In the genomic region with DNA sequence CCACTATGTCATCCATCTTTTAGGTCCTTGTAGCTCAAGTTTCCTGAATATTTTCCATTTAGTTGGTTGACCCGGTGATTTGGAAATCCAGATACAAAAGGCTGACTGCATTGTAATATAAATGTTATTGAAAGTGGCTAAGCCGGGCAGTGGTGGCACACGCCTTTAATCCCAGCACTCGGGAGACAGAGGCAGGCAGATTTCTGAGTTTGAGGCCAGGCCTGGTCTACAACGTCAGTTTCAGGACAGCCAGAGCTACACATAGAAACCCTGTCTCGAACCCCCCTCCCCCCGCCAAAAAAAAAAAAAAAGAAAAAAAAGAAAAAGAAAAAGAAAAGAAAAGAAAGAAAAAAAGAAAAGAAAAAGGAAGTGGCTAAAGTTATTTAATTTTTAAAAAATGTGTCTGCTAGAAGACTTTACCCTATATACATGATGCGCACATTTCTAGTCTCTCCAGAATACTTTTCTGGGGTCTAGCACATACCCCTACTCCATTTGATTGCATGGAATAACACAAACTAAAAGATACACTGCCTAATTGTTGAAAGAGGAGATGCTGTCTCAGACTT, we compare ENCODE assay signal across 8 mouse cellular contexts. TPM values are rescaled to one million over a fixed set of nuclear protein-coding genes. Genes with fewer than 3 reads are reported as not detected.
DNase-seq lines count a peak whose midpoint lies in the region; ATAC-seq and TF ChIP-seq lines count a peak whose summit lies in the region.

No protein-coding gene starts in this region.

- no peaks in the 10 kb centered on the region for H3K27me3 ChIP-seq in kidney, postnatal 0 days (ENCODE audit: insufficient read depth, low read length)
- H3K27me3 ChIP-seq in hindbrain, embryonic 16.5 days (replicated peaks; ENCODE audit: control insufficient read depth, insufficient read depth, low read length): no peaks in the 10 kb centered on the region
- H3K27me3 ChIP-seq in midbrain, embryonic 16.5 days (ENCODE audit: control insufficient read depth, insufficient read depth, low read depth, low read length): no peaks in the 10 kb centered on the region

- TF ChIP-seq POLR2A in cortical plate, adult 2 months (IDR thresholded peaks at IDR 0.05; ENCODE audit: extremely low read depth, insufficient read depth, low read length): no peak

- no peak for DNase-seq in kidney, postnatal 0 days (ENCODE audit: low spot score)
- no peak for DNase-seq in kidney, postnatal 10 days
- DNase-seq in right cerebral cortex, postnatal 25 days: no peak
- no peak for DNase-seq in cerebellum, postnatal 10 days

- H3K9me3 ChIP-seq in kidney, postnatal 0 days (replicated peaks; ENCODE audit: low read length): no peaks in the 10 kb centered on the region
- H3K9me3 ChIP-seq in hindbrain, embryonic 16.5 days (ENCODE audit: control insufficient read depth, low read length): no peaks in the 10 kb centered on the region
- no peaks in the 10 kb centered on the region for H3K9me3 ChIP-seq in midbrain, embryonic 16.5 days (replicated peaks; ENCODE audit: control insufficient read depth, low read length, poor library complexity, severe bottlenecking)

- TF ChIP-seq CTCF in kidney, postnatal 0 days (IDR thresholded peaks at IDR 0.05; ENCODE audit: low read depth): no peak
- no peak for TF ChIP-seq CTCF in cortical plate, adult 2 months (IDR thresholded peaks at IDR 0.05; ENCODE audit: extremely low read depth, insufficient read depth, low read length)

- H3K4me2 ChIP-seq in kidney, postnatal 0 days (ENCODE audit: low read length): peak overlapping the region; percentile 76
- peak overlapping the region; percentile 98 for H3K4me2 ChIP-seq in hindbrain, embryonic 16.5 days (ENCODE audit: low read length)
- peak overlapping the region; percentile 76 for H3K4me2 ChIP-seq in midbrain, embryonic 16.5 days (ENCODE audit: low read length)

- H3K4me1 ChIP-seq in kidney, postnatal 0 days (replicated peaks; ENCODE audit: insufficient read depth, low read length): peaks cover 4% of the 10 kb centered on the region
- H3K4me1 ChIP-seq in cortical plate, adult 2 months (ENCODE audit: control insufficient read depth, insufficient read depth, low read length): no peaks in the 10 kb centered on the region; the same call in 1 of the 2 replicates
- H3K4me1 ChIP-seq in hindbrain, embryonic 16.5 days (ENCODE audit: control insufficient read depth, insufficient read depth, low read depth, low read length): peaks cover 15% of the 10 kb centered on the region
- H3K4me1 ChIP-seq in midbrain, embryonic 16.5 days (ENCODE audit: control insufficient read depth, insufficient read depth, low read length): peaks cover 16% of the 10 kb centered on the region

- WGBS in kidney, postnatal 0 days: 84% methylated on average over 8 of the region's 8 CpGs
- 84% methylated on average over 8 of the region's 8 CpGs for WGBS in hindbrain, embryonic 16.5 days
- WGBS in midbrain, embryonic 16.5 days: 79% methylated on average over 8 of the region's 8 CpGs

- peak overlapping the region; percentile 77 for H3K27ac ChIP-seq in kidney, postnatal 0 days
- peak overlapping the region; percentile 66 for H3K27ac ChIP-seq in cortical plate, adult 2 months (ENCODE audit: insufficient read depth, low read length)
- H3K27ac ChIP-seq in hindbrain, embryonic 16.5 days (ENCODE audit: low read depth, low read length): peak overlapping the region; percentile 83
- H3K27ac ChIP-seq in midbrain, embryonic 16.5 days (ENCODE audit: low read length): peak overlapping the region; percentile 88

- H3K4me3 ChIP-seq in kidney, postnatal 0 days (replicated peaks; ENCODE audit: low read depth, low read length): peak overlapping the region; percentile 93
- peak overlapping the region; percentile 85 for H3K4me3 ChIP-seq in cortical plate, adult 2 months (ENCODE audit: insufficient read depth, low read length)
- peak overlapping the region; percentile 59 for H3K4me3 ChIP-seq in hindbrain, embryonic 16.5 days (ENCODE audit: low read length)
- H3K4me3 ChIP-seq in midbrain, embryonic 16.5 days (ENCODE audit: low read depth, low read length): peak overlapping the region; percentile 83

- no peak for ATAC-seq in kidney, postnatal 0 days (replicated peaks; ENCODE audit: low FRiP score, low read depth)
- ATAC-seq in hindbrain, embryonic 16.5 days: 0 out of 2 replicates have a peak, but pooled peaks have one; percentile 11
- ATAC-seq in midbrain, embryonic 16.5 days: 0 out of 2 replicates have a peak, but pooled peaks have one; percentile 44
- ATAC-seq in CD4-positive, CD25-positive, alpha-beta regulatory T cell, adult 4 months: no peak

- peaks cover 14% of the 10 kb centered on the region for H3K36me3 ChIP-seq in kidney, postnatal 0 days (ENCODE audit: insufficient read depth, low read length)
- peaks cover 5% of the 10 kb centered on the region; the same call in 1 of the 2 replicates for H3K36me3 ChIP-seq in hindbrain, embryonic 16.5 days (ENCODE audit: control insufficient read depth, insufficient read depth, low read length)
- peaks cover 8% of the 10 kb centered on the region for H3K36me3 ChIP-seq in midbrain, embryonic 16.5 days (ENCODE audit: control insufficient read depth, insufficient read depth, low read length)

- peak overlapping the region; percentile 86; the same call in 1 of the 2 replicates for H3K9ac ChIP-seq in kidney, postnatal 0 days (ENCODE audit: low read depth, low read length)
- H3K9ac ChIP-seq in hindbrain, embryonic 16.5 days (ENCODE audit: low read depth, low read length): peak overlapping the region; percentile 73
- H3K9ac ChIP-seq in midbrain, embryonic 16.5 days (ENCODE audit: low read depth, low read length): peak overlapping the region; percentile 88

RNA-seq across cellular contexts. Expression of gene Psme3, which starts 0.8 kb away (rescaled TPM):
- polyA plus RNA-seq in kidney, postnatal 0 days (2015; fragmentation: Nextera tagmentation; extraction: Ambion mirVana): 102 and 104 TPM in 2 replicates
- 99.9 and 107 TPM in 2 replicates for polyA plus RNA-seq in cortical plate, adult 2 months (2012; rRNA removed)
- 106 and 117 TPM in 2 replicates for polyA plus RNA-seq in hindbrain, embryonic 16.5 days (2015; fragmentation: Nextera tagmentation; extraction: Ambion mirVana)
- 107 and 121 TPM in 2 replicates for polyA plus RNA-seq in midbrain, embryonic 16.5 days (2015; fragmentation: Nextera tagmentation; extraction: Ambion mirVana)
- polyA plus RNA-seq in CD4-positive, CD25-positive, alpha-beta regulatory T cell, adult 4 months (2017; shearing (Covaris generic)): 10 to 100 TPM; 29.8 to 30.0 TPM

RNA-seq across cellular contexts. Expression of gene Aoc2, which starts 9.7 kb away (rescaled TPM):
- 0.37 and 0.58 TPM in 2 replicates for polyA plus RNA-seq in kidney, postnatal 0 days (2015; fragmentation: Nextera tagmentation; extraction: Ambion mirVana)
- polyA plus RNA-seq in cortical plate, adult 2 months (2012; rRNA removed): 3.7 and 4.0 TPM in 2 replicates
- polyA plus RNA-seq in hindbrain, embryonic 16.5 days (2015; fragmentation: Nextera tagmentation; extraction: Ambion mirVana): 0.93 and 2.1 TPM in 2 replicates
- 2.0 and 2.2 TPM in 2 replicates for polyA plus RNA-seq in midbrain, embryonic 16.5 days (2015; fragmentation: Nextera tagmentation; extraction: Ambion mirVana)
- 1 to 10 TPM; 2.3 to 3.0 TPM for polyA plus RNA-seq in CD4-positive, CD25-positive, alpha-beta regulatory T cell, adult 4 months (2017; shearing (Covaris generic))

RNA-seq across cellular contexts. Expression of gene Becn1, which starts 13.1 kb away (rescaled TPM):
- 156 and 165 TPM in 2 replicates for polyA plus RNA-seq in kidney, postnatal 0 days (2015; fragmentation: Nextera tagmentation; extraction: Ambion mirVana)
- polyA plus RNA-seq in cortical plate, adult 2 months (2012; rRNA removed): 169 and 181 TPM in 2 replicates
- 175 and 182 TPM in 2 replicates for polyA plus RNA-seq in hindbrain, embryonic 16.5 days (2015; fragmentation: Nextera tagmentation; extraction: Ambion mirVana)
- polyA plus RNA-seq in midbrain, embryonic 16.5 days (2015; fragmentation: Nextera tagmentation; extraction: Ambion mirVana): 159 and 177 TPM in 2 replicates
- polyA plus RNA-seq in CD4-positive, CD25-positive, alpha-beta regulatory T cell, adult 4 months (2017; shearing (Covaris generic)): 10 to 100 TPM; 68.1 to 99.6 TPM

RNA-seq across cellular contexts. Expression of gene Aoc3, which starts 15.2 kb away (rescaled TPM):
- 1.8 and 2.0 TPM in 2 replicates for polyA plus RNA-seq in kidney, postnatal 0 days (2015; fragmentation: Nextera tagmentation; extraction: Ambion mirVana)
- polyA plus RNA-seq in cortical plate, adult 2 months (2012; rRNA removed): 0.64 and 0.94 TPM in 2 replicates
- polyA plus RNA-seq in hindbrain, embryonic 16.5 days (2015; fragmentation: Nextera tagmentation; extraction: Ambion mirVana): 0.15 and 0.29 TPM in 2 replicates
- 0.13 and 0.14 TPM in 2 replicates for polyA plus RNA-seq in midbrain, embryonic 16.5 days (2015; fragmentation: Nextera tagmentation; extraction: Ambion mirVana)
- not detected for polyA plus RNA-seq in CD4-positive, CD25-positive, alpha-beta regulatory T cell, adult 4 months (2017; shearing (Covaris generic))

RNA-seq across cellular contexts. Expression of gene Coa3, which starts 36.3 kb away (rescaled TPM):
- 209 and 211 TPM in 2 replicates for polyA plus RNA-seq in kidney, postnatal 0 days (2015; fragmentation: Nextera tagmentation; extraction: Ambion mirVana)
- 150 and 156 TPM in 2 replicates for polyA plus RNA-seq in cortical plate, adult 2 months (2012; rRNA removed)
- polyA plus RNA-seq in hindbrain, embryonic 16.5 days (2015; fragmentation: Nextera tagmentation; extraction: Ambion mirVana): 226 and 232 TPM in 2 replicates
- 208 and 224 TPM in 2 replicates for polyA plus RNA-seq in midbrain, embryonic 16.5 days (2015; fragmentation: Nextera tagmentation; extraction: Ambion mirVana)
- polyA plus RNA-seq in CD4-positive, CD25-positive, alpha-beta regulatory T cell, adult 4 months (2017; shearing (Covaris generic)): 100 to 1,000 TPM; 132 to 135 TPM

Comparison
In these comparisons a context has a peak if more than half of its experiments do, and no peak if none do; other contexts are left out.
1. ATAC-seq: peak in hindbrain, embryonic 16.5 days (single experiment) and midbrain, embryonic 16.5 days (single experiment); none in kidney, postnatal 0 days (single experiment) and CD4-positive, CD25-positive, alpha-beta regulatory T cell, adult 4 months (single experiment).
2. Peak in every context shown above with its lines, with median percentiles within 50 percentile points of each other: H3K27ac ChIP-seq, H3K4me2 ChIP-seq, H3K4me3 ChIP-seq and H3K9ac ChIP-seq.